Mouse (Mus musculus) embryo, embryonic 9.5 days (tissue): Measurements from ENCODE around the gene Asb17.

Experiments
- DNase-seq: peaks from one replicate; pipeline ENCODE4 v3.0.0-alpha.2; 2017; ENCODE audit errors: extremely low spot score

Gene Asb17

DNA sequence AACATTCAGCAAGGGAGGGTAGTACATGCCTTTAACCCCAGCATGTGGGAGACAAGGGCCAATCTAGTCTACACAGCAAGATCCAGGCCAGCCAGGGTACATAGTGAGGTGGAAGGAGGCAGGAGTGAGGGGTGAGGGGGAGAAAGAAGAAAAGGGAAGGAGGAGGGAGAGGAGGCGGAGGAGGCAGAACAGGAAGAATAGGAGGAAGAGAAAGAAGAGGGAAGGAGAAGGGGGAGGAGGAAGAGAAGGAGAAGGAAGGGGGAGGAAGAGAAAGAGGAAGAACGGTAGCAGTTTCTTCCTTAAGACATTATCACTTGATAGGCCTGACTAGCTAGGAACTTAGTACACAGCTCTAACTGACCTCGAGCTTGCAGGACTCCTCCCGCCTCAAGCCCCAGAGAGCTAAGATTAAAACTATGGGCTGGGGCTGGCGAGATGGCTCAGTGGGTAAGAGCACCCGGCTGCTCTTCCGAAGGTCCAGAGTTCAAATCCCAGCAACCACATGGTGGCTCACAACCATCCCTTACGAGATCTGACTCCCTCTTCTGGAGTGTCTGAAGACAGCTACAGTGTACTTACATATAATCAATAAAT is 45.3 kb downstream of the Asb17 start:
- DNase-seq: no peak

DNA sequence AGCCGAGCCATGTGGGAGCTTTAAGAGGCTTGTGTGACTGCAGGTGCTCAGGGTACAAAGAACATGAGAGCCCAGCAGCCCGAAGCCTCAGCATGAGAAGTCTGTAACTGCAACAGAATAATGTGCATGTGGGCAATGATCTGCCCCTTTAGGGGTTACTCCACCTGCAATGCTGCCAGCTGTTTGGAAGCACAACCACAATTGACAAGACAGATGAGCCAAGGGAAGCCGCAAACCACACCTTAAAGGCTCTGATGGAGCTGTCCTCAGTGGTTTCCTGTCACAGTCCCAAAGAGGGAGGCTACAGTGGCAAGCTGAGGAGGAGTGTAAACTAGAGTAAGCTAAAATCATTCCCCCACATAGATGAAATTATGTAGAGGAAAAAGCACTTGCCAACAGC is 51.4 kb downstream of the Asb17 start:
- DNase-seq: no peak

DNA sequence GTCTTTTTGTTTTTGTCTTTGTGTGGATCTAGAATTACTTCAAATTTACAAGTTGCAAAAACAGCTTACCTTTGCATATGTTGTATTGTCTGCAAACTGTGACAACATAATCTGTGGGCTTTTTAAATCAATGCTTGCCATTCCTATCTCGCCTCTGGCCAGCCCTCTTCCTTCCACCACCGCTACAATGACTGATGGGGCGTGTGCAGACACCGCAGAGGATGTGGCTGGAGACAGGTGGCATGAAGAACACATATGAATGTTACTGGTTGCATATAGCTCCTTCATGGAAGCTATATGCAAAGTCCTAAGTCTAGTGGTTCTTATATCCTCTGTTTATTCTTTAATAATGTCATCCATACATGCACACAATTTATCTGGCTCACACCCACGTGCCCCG is 53.2 kb downstream of the Asb17 start:
- no peak for DNase-seq

DNA sequence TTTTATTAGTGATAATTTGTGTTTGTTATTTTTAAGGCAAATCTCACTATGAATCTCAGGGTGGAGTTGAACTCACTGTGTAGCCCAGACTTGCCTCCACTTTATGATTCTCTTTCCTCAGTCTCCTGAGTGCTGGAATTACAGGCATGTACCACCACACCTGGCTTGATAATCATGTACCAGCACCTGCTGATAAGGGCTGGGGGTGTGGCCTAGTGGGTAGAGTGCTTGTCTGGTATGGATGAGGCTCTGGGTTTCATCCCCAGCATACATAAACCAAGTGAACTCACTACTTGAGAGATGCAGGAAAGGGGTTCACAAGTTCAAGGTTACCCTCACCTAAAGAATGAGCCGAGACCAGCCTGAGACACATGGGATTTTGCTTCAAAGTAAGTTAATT is 57.9 kb downstream of the Asb17 start:
- no peak for DNase-seq

DNA sequence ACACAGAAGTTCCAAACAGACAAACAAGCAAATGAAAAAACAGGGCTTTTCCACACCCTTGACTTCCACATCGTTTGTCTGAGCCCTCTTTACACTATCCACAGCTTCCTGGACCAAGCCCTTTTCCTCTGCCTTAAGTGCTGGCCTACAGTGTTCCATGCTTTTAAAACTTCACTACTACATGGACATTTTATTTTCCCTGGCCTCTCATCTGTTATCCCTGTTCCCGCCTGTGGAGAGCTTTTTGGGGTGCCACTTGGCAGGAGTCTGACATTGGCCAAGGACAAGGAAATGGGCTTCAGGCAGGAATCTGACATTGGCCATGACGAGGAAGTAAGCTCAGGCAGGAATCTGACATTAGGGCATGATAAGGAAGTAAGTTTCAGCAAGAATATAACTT is 58.6 kb downstream of the Asb17 start:
- no peak for DNase-seq

DNA sequence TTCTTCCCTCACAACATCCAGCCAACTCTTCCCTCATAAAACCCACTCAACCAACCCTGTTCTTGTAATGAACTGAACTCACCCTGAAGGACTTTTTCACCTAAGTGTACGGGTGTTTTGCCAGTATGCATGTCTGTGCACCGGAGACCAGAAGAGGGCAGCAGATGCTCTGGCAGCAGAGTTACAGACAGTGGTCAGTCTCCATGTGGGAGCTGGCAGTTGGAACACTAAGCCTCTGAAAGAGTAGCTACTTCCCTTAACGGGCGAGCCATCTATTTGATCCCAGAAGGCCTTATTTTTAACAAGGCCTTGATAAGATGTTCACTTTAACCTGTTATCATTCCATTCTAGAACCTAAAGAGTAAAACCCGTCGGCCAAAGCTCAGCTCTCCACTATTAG is 60.6 kb downstream of the Asb17 start:
- peak; percentile 54 for DNase-seq
